Mouse (Mus musculus): Measurements from ENCODE around the gene Ntrk2.

The Ntrk2 gene

GRCm38 (mm10) chr13:58840731-58841359 is 34.5 kb downstream of the Ntrk2 start:
- no peak for DNase-seq (ENCODE audit: low read depth)

DNA sequence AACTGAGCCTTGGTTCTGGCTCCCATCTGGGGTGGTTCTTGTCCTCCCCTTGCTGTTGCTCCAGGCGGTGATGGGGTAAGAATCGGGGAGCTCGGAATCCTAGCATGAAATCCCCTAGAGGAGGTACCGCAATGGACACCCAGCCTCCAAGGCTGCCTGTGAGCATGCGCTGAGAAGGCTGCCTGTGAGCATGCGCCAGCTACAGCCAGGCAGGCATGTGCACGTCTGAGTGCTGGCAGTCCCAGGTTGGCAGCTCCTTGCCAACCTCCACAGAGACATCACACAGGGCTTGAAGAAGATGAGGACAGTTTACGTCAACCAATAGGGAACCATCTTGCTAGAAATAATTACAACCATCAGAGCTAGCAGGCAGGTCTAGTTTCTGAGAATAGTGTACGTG is 37.5 kb downstream of the Ntrk2 start:
- no peak for DNase-seq (ENCODE audit: low read depth)

GRCm38 (mm10) chr13:58848578-58848977 is 42.2 kb downstream of the Ntrk2 start:
- no peak for DNase-seq (ENCODE audit: low read depth)

DNA sequence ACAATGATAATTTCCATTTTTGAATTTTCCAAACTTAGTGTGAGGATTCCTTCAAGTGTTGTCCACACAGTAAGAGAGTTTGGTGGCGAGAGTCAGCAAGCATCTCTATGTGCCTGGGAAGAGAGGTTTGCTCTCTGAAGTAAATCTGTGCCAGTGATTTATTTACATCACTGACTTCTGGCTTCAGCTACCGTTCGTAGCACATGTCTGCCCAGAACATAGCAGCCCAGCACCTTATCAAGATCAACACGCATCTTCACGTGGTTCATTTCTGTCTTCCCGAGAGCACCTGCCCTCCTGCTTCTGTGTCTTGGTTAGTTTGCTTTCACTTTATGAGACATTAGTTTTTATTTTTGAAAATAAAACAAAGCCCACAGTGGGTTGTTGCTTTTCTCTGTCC is 47.3 kb downstream of the Ntrk2 start:
- DNase-seq (ENCODE audit: low read depth) = no peak

GRCm38 (mm10) chr13:58866239-58866638 is 59.9 kb downstream of the Ntrk2 start:
- no peak for DNase-seq (ENCODE audit: low read depth)

DNA sequence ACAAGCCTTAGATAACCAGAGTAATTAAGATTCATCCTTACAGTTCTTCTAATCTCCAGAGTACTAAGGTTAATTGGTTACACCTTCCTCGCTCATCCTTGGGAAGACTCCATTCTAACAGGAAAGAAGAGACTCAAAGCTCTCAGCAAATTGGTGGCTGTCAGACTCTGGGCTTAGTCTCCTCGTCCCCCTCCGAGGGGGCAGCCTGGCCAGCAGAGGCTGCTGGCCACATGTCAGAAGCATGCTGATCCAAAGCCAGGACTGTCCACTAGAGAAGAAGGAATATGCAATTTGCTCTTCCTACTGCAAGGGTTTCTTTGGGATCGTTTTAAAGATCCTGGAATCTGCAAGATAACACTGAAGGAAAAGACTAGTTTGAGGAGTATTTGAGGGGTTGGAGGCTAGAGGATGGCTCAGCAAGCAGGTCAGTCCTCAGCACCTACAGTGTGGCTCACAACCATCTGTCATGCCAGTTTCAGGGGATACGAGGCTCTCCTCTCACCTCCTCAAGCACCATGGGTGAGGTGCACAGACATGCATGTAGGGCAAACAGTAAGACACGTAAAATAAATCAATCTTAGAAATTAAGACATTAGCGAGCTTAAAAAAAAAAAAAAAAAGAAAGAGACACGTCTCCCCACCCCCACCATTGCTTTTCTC is 60.5 kb downstream of the Ntrk2 start:
- no peak for DNase-seq (ENCODE audit: low read depth)

GRCm38 (mm10) chr13:58882468-58882867 is 76.1 kb downstream of the Ntrk2 start:
- no peak for DNase-seq (ENCODE audit: low read depth)

DNA sequence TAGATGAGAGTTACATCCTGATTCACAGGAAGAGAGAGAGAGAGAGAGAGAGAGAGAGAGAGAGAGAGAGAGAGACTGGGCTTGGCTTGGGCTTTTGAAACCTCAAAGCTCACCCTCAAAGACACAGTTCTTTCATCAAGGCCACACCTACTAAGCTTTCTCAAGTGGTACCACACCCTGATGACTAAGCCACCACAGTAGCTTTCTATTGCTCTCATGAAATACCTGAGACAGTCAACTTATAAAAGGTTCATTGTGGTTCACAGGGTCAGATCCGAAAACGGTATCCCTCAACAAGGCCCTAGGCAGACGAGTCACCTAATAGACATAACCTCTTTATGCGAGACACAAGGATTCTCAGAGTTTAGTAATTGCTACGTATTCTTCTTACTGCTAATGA is 76.5 kb downstream of the Ntrk2 start:
- no peak for DNase-seq (ENCODE audit: low read depth)

- no peak for DNase-seq (ENCODE audit: low read depth)
These were observed 79.7 kb downstream of the Ntrk2 start for GRCm38 (mm10) chr13:58886108-58886507.

DNA sequence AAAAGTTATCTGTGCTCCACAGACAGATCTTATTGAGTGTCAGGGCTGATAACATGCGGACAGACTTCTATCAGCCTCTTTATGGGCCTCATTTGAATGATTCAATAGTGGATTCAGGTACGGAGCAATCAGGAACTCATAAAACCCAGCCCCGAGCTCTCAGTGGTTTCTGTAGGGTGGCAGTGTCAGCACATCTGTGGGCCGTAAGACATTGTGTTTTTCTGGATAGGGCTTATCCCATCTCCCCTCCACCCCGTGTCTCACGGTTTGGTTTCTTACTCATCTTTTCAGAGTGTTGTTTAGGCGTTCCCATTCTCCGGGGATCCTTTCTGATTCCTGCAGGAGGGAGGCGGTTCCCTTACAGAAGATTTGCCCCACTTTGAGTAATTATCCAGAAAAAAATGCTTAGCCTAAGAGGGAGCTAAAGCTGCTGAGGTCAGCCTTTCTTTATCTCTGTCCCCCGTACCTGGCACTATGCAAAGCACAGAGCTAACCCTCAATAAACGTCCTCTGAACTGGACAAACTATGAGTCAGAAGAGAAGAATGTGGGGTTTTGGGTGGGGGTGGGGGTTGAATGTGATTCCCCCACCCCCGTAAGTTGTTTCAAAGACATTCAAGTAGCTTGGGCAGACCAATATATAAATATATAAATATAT is 90.0 kb downstream of the Ntrk2 start:
- DNase-seq (ENCODE audit: low read depth) = no peak

DNA sequence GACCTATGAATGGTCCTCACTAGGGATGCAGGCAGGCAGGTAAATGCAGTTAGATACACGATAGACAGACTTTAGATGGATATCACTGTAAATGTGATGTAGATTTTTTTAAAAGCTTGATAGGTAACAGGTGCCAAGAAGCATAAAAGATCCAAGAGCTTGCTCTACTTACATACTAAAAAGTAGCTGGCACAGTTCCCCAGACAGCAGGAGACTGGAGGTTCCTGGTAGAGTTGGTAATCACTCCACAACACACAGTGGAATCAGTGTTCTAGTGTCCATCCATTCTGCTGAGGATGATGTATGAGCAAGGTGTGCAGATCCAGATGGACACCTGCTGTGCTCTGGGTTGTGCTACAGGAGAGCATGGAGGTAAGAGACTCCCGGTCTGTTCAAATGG is 93.0 kb downstream of the Ntrk2 start:
- no peak for DNase-seq (ENCODE audit: low read depth)

- no peak for DNase-seq (ENCODE audit: low read depth)
These were observed 95.9 kb downstream of the Ntrk2 start for GRCm38 (mm10) chr13:58902313-58902712.

DNA sequence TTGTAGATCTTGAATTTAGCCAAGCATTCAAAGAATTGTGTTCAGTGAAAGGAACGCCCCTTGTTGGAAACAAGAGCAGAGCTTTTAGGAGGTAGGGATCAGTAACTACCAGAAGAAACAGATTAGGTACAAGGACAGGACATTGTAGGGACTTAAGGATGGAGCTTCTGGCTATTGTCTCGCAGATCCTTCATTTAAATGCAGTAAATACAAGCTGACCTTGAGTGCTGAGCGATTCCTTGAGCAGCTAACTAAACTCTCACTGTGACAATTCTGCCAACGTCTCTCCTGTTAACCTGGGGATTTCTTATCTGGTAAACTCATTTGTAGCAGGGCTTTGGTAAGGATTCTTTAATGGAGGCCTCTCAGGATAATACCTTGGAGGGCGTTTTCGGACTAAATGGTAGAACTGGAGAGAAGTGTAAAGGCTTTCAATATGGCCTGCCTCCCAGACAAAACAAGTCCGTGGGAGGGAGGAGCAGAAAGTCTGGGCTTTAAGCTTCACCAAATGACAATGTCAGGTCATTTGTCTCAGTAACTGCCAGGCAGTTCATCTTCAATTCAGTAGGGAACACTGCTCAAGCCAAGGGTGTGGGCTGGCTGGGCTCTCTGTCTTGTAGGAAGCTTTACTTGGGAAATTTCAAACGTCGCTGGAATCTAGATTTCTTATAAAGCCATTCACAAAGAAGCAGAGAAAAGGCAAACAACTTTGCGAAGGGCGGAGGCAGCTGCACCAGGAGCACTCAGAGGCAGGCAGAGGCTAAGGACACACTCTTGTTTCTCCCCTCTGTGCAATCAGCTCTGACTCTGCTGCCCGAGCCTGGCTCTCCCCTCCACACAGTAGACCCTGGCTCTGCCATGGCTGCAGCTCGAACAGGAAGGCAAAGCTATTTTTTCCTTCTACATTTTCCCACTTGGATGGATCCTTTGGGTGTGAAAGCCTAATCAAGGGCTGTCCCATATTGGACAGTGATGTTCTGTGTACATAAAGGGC is 98.7 kb downstream of the Ntrk2 start:
- DNase-seq (ENCODE audit: low read depth) = no peak

DNA sequence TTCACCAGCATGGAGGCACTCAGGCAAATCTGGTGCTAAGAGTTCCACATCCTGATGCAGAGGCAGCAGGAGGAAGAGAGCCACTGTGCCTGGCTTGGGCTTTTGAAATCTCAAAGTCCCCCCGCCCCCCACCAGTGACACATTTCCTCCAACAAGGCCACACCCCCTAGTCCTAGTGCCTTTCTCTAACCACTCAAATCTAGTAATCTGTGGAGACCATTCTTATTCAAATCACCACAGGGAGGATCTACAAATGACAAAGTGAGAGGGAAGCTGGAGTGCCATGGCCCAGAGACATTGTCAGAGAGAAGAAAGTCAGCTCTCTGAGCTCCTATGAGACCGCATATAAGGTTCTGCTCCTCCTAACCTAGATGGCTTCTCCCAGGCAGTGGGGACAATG is 105.6 kb downstream of the Ntrk2 start:
- DNase-seq (ENCODE audit: low read depth) = no peak

- DNase-seq (ENCODE audit: low read depth) = no peak
These were observed 106.2 kb downstream of the Ntrk2 start for GRCm38 (mm10) chr13:58912559-58912958.

GRCm38 (mm10) chr13:58914061-58914814 is 107.9 kb downstream of the Ntrk2 start:
- no peak for DNase-seq (ENCODE audit: low read depth)

DNA sequence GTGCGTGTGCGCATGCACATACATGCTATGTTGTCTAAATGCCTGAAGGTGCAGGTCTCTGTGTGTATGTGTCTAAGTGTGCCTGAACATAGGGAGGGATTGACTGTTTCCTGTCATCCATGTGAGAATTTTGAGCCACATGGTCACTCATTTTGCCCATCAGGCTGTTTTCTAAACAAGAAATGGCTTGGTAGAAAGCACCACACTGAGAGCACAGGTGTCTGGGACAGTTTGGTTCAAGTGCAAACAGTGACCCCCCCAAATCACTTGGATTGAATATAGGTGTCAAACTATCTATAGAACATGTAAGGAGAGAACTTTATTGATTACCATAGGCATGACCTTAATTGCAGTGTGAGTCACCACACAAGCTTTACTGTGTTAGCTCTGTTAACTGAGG is 110.0 kb downstream of the Ntrk2 start:
- no peak for DNase-seq (ENCODE audit: low read depth)

GRCm38 (mm10) chr13:58920241-58920640 is 113.9 kb downstream of the Ntrk2 start:
- no peak for DNase-seq (ENCODE audit: low read depth)

DNA sequence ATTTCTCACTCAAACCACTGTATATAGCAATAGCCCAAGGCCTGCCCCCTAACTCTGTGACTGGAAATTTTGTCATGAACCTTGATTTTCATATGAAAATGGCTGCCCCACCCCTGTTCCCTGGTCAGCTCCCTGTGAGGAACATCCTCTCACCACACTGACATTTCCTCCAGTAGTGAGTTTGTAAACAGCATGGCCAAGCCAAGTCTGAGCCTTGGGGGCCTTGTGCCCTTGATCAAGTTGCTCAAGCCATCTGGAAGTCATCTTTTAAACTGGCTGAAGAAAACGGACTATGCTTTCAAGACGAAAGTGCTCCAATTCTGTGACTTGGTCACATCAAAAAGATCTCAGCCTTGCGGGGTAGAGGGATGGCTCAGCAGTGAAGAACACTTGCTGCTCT is 114.9 kb downstream of the Ntrk2 start:
- no peak for DNase-seq (ENCODE audit: low read depth)

- DNase-seq (ENCODE audit: low read depth) = no peak
These were observed 115.3 kb downstream of the Ntrk2 start for GRCm38 (mm10) chr13:58921705-58922104.

DNA sequence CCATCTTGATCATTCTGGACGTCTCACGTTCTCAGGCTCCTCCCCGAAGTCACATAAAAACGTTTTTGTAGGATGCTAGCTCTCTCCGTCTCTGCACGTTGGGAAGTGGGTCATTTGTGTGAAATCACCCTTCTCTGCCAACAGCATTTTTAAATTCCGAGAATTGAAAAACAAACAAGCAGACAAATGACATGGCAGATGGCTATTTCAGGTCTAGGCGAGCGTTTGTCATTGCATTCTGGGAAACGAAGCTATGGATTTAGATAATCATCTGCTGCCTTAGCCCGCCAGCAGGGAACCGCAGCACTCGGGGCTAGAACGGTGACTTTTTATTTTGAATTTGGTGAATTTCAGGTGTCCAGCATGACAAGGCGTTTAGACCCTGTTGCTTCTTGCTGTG is 115.8 kb downstream of the Ntrk2 start:
- DNase-seq (ENCODE audit: low read depth) = no peak

DNA sequence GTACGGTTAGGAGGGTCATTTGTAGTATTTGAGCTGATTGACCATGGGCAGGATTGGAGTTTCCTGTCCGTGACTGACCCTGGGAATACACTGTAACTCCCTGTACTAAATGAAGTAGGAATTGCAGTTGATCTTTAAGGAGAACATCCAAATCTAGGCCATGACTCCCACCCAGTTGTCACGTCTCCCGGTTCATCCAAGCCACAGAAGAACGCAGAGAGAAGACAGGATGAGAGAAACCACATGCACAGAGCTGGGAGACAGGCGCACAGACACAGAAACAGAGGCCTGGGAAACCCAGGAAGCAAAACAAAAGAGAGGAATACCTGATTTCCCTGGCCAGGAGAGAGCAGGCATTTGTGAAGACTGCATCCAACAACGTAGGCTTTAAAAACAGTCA is 117.1 kb downstream of the Ntrk2 start:
- DNase-seq (ENCODE audit: low read depth) = no peak
